Mouse (Mus musculus) heart, postnatal 0 days (tissue): ENCODE data around the gene Clhc1. TPM values are rescaled to one million over a fixed set of nuclear protein-coding genes. Genes with fewer than 3 reads are reported as not detected.
"Not testable (repeated sequence)": the region's sequence is repeated elsewhere in the genome, so short reads cannot be mapped to it uniquely, and the experiment has no call there.

Experiments
- ATAC-seq: fragments of 200-750 bp; cut with Nextera tagmentation; 2 replicates; pipeline ENCODE4 v1.8.0; 2017; ENCODE audit warnings: low read depth, moderate number of reproducible peaks, moderate library complexity; ENCODE audit not compliant: insufficient read depth
- DNase-seq: peaks from one replicate; pipeline ENCODE4 v3.0.0-alpha.2; 2016; ENCODE audit warnings: low spot score
- H3K27ac ChIP-seq: fragments of 300-500 bp; sonication (generic); 2 replicates; pipeline ENCODE4 v1.5.1; 2014; ENCODE audit warnings: low read depth, mild to moderate bottlenecking
- H3K27me3 ChIP-seq: fragments of 300-500 bp; sonication (generic); 2 replicates; pipeline ENCODE4 v1.6.1; 2014; ENCODE audit warnings: low read length, mixed read lengths; ENCODE audit not compliant: control insufficient read depth, insufficient read depth
- H3K36me3 ChIP-seq: fragments of 300-500 bp; sonication (generic); replicated peaks from 2 replicates; pipeline ENCODE4 v1.6.1; 2014; ENCODE audit warnings: low read length, mixed read lengths; ENCODE audit not compliant: control insufficient read depth, insufficient read depth
- H3K4me1 ChIP-seq: fragments of 300-500 bp; sonication (generic); 2 replicates; pipeline ENCODE4 v1.6.1; 2014; ENCODE audit warnings: antibody characterized with exemption; ENCODE audit not compliant: control insufficient read depth, insufficient read depth
- H3K4me2 ChIP-seq: fragments of 300-500 bp; sonication (generic); 2 replicates; pipeline ENCODE4 v1.6.1; 2014; ENCODE audit warnings: low read depth, mild to moderate bottlenecking, low read length, moderate library complexity
- H3K4me3 ChIP-seq: fragments of 300-500 bp; sonication (generic); 2 replicates; pipeline ENCODE4 v1.5.1; 2014; ENCODE audit warnings: low read depth, low read length
- H3K9ac ChIP-seq: fragments of 300-500 bp; sonication (generic); replicated peaks from 2 replicates; pipeline ENCODE4 v1.6.1; 2014; ENCODE audit warnings: low read depth, low read length, mixed read lengths
- H3K9me3 ChIP-seq: fragments of 300-500 bp; sonication (generic); replicated peaks from 2 replicates; pipeline ENCODE4 v1.6.1; 2016; ENCODE audit warnings: low read length; ENCODE audit not compliant: control insufficient read depth
- CTCF ChIP-seq: IDR thresholded peaks from 2 replicates; pipeline ENCODE4 v1.5.1; 2016; ENCODE audit warnings: antibody characterized with exemption, control low read depth, low read depth
- EP300 ChIP-seq: IDR thresholded peaks from 2 replicates; pipeline ENCODE4 v1.6.1; 2016; ENCODE audit warnings: antibody characterized with exemption, low read depth
- WGBS: fragments of 180-500 bp; shearing (Covaris S2); extraction: QIAGEN DNeasy Blood & Tissue Kit; methylation state at CpG from one replicate; pipeline ENCODE4 v1.1.7; 2014; 5-methylcytosine and 5-hydroxymethylcytosine counted together
- polyA plus RNA-seq: library from polyadenylated mRNA; unstranded; fragments of >200 nt; fragmentation: Nextera tagmentation; extraction: Ambion mirVana; gene quantifications from 2 replicates; pipeline ENCODE4 v1.2.1, GENCODE M21; 2015
- total RNA-seq: library from RNA; depleted of rRNA; stranded (reverse); fragments of >200 nt; gene quantifications from 2 replicates; pipeline ENCODE4 v1.2.3, GENCODE M21; 2014; ENCODE audit warnings: low replicate concordance

The Clhc1 gene
- total and polyA plus RNA-seq, 2 experiments from 2014 or later: 0.11 TPM; not detected in 1

DNA sequence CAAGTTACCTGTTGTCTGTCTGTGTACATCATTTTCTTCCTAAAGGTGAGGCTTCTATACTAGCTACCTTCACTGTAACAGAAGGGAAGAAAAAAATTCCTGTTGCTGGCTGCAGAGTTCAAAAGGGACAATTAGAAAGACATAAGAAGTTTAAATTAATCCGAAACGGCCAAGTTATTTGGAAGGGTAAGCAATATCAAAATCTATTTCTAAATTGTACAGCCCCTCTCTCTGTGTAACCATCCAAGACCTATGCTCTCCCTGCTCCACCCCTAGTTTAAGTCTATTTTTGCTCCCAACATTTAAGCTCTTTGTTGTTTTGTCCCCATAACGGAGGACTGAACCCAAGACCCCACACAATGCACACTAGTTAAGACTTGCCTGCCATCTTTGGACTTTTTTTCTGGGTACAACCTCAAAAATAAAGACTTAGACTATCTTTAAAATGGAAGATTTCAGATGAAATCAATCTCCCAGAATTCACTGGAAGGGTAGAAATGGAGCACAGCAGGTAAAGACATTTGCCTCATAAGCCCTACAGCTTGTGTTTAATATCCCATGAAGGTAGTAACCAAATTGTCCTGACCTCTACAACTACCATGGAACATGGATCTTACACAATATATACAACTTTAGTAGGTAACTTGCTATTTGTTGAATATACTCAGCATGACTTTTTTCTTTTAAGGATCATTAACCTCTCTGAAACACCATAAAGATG lies 3.4 kb upstream of the Clhc1 start:
- H3K27me3 ChIP-seq: no peaks in the 10 kb centered on the region
- WGBS: 93% methylated on average over 3 of the region's 3 CpGs
- no peak overlapping the region for H3K9ac ChIP-seq
- no peak overlapping the region for H3K4me3 ChIP-seq
- no peak overlapping the region for H3K27ac ChIP-seq
- DNase-seq (no peak), ATAC-seq (no peak)
- no peaks in the 10 kb centered on the region for H3K9me3 ChIP-seq
- H3K4me2 ChIP-seq: no peak overlapping the region
- peaks cover 43% of the 10 kb centered on the region for H3K36me3 ChIP-seq
- H3K4me1 ChIP-seq: peaks cover 11% of the 10 kb centered on the region; the same call in 1 of the 2 replicates
- no peak for TF ChIP-seq CTCF
- no peak for TF ChIP-seq EP300

DNA sequence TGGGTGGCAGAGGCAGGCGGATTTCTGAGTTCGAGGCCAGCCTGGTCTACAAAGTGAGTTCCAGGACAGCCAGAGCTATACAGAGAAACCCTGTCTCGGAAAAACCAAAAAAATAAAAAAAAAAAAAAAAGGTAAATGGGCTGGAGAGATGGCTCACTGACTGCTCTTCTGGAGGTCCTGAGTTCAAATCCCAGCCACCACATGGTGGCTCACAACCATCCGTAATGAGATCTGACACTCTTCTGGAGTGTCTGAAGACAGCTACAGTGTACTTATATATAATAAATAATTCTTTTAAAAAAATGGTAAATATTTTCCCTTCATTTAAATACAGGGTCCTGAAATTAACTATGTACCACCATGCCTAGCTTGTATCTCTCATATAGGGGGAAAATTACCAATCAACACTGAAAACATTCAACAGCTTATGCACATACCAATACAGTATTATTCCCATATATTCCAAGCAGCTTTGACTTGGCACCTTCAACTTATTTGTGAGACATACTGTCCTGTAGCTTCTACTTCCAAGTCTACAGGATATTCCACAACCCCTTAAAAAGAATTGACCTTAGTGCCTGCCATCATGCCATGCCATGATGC lies 2.5 kb upstream of the Clhc1 start:
- H3K9me3 ChIP-seq: not testable (repeated sequence)

DNA sequence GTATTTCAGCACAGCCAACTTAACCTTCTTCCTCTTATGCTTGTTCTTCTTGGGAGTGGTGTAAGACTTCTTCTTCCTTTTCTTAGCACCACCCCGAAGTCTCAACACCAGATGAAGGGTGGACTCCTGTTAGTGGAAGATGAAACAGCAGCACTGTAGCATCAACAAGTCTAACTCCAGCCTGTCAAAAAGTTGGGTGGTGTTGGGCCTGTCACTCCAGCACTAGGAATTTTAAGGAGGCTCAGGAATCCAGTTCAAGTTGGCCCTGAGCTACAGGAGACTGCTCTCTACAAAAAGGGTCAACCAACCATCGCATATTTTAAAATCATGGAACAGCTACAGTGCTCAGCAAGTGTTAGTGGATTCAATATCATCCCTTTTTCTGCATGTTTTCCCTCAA lies 1.5 kb upstream of the Clhc1 start:
- H3K27me3 ChIP-seq, H3K9ac ChIP-seq, H3K27ac ChIP-seq, H3K4me3 ChIP-seq, ATAC-seq, DNase-seq, H3K9me3 ChIP-seq: not testable (repeated sequence)
- WGBS: 90% methylated on average over 2 of the region's 2 CpGs
- Histone ChIP-seq H3K4me2 (peak overlapping the region; percentile 92; the same call in 1 of the 2 replicates), H3K36me3 (peaks cover 31% of the 10 kb centered on the region), H3K4me1 (peaks cover 11% of the 10 kb centered on the region; the same call in 1 of the 2 replicates)

More for the DNA sequence above, 2.5 kb upstream of the Clhc1 start:
- H3K4me3 ChIP-seq, H3K27me3 ChIP-seq, H3K9ac ChIP-seq, H3K27ac ChIP-seq, DNase-seq, H3K4me2 ChIP-seq, ATAC-seq: not testable (repeated sequence)
- WGBS: 82% methylated on average over 4 of the region's 4 CpGs
- peaks cover 40% of the 10 kb centered on the region for H3K36me3 ChIP-seq
- peaks cover 11% of the 10 kb centered on the region; the same call in 1 of the 2 replicates for H3K4me1 ChIP-seq

DNA sequence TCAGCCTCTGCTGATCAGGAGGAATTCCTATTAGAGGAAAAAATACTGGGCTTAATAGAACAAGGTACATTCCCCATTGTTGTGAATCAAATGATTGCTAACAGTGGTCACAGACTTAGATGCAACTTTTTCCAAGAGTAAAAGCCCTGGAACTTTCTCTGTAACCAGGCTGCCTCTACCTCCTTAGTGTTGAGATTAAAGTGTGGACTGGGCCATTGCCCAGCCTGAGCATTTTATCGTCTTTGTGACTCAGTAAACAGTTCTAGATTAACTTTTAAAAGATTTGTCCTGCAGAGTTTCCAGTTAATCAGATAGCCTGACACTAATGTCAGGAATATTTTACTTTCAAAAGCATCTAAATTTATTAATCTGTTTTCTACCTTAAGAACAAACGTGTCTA lies 988 bp upstream of the Clhc1 start:
- Histone ChIP-seq H3K9me3 (no peaks in the 10 kb centered on the region), H3K36me3 (peaks cover 26% of the 10 kb centered on the region), H3K4me2 (peak overlapping the region; percentile 92), H3K9ac (peak overlapping the region; percentile 93), H3K4me3 (peak overlapping the region; percentile 93), H3K4me1 (peaks cover 11% of the 10 kb centered on the region; the same call in 1 of the 2 replicates), H3K27ac (peak overlapping the region; percentile 76; the same call in 1 of the 2 replicates), H3K27me3 (no peaks in the 10 kb centered on the region)
- WGBS: 8% methylated on average over 2 of the region's 2 CpGs
- no peak for ATAC-seq
- no peak for TF ChIP-seq EP300
- TF ChIP-seq CTCF: no peak
- DNase-seq: no peak

DNA sequence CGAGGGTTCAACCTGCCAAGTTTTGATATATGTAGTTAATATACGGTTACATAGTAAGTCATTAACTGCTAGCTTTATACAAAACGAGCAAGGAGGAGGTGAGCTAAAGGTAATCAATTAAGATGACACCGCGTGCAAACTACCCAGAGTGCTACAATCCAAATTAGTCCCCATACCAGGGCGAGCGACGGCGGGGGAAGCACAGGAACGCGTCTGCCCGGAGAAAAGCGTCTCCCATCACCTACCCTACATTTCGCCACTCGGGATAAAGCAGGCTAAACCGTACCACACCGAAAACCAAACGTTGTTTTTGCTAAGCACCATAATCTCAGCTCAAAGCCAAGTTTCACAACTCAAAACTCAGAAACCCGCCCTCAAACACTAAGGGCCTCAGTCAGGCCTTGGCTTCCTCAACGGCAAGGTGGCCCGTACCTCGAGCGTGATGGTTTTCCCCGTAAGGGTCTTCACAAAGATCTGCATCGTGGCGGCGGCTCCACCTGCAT lies 450 bp upstream of the Clhc1 start:
- ATAC-seq: peak; percentile 34
- H3K4me1 ChIP-seq: peaks cover 11% of the 10 kb centered on the region; the same call in 1 of the 2 replicates
- H3K27ac ChIP-seq: peak overlapping the region; percentile 76
- H3K4me2 ChIP-seq: peak overlapping the region; percentile 92
- WGBS: 1% methylated on average over 27 of the region's 27 CpGs
- no peaks in the 10 kb centered on the region for H3K27me3 ChIP-seq
- H3K9ac ChIP-seq: peak overlapping the region; percentile 93
- TF ChIP-seq EP300: no peak
- DNase-seq: no peak
- H3K4me3 ChIP-seq: peak overlapping the region; percentile 93
- peaks cover 26% of the 10 kb centered on the region for H3K36me3 ChIP-seq
- H3K9me3 ChIP-seq: no peaks in the 10 kb centered on the region
